Mouse (Mus musculus): ENCODE results near the gene Zfp609. TPM values are rescaled to one million over a fixed set of nuclear protein-coding genes. Genes with fewer than 3 reads are reported as not detected.

Zfp609 gene
- 14.9 and 19.7 TPM in 2 replicates for polyA plus RNA-seq (2012; rRNA removed)

DNA sequence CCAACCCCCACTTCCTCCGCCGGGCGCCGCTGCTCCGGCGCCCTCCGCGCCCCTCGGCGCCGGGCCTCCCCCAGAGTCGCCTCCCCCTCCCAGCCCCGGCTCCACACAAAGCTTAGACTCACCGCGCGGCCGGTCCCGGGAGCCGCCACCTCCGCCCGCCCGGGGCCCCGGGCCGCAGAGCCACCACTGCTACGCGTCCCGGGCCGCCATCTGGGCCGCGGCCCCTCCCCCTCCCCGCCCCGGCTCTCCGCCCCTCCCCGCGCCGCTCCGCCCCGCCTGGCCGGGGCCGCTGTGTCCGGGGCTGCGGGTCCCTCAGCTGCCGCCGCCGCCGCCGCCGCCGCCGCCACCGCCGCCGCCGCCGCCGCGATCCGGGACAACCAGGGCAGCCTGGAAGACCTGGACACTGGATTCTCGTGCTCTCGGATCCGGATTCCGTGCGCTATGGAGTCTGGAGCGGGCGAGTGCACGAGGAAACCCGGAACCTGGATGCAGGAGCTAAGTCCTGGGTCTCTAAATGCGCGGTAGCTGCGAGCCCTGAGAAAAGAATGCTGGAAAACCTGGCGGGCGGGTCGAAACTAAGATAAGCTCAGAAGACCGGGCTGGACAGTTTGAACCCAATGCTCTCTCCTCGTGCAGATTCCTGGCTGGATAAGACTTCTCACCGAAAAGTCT is at the start of gene Zfp609:
Zfp609 (minus strand) TSS at position 221 of the 672 bp plus-strand sequence.

DNA sequence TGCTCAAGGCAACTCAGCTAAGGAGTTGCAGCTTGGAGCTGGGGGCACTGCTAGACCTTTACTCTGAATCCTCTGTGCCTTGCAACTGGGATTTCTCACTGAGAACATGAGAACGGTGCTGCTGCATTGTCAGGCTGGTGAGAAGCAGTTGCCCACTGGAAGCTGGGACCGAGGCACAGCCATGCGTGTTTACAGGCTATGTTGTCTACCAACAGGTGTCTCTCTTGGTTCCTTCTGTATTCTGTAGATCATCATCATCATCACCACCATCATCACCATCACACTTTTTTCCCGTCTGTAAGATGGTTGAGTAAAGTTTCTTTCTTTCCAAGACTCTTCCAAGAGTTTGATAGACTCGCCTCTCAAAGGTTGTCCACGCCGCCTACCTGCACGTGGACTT is 159.7 kb downstream of the Zfp609 start, which contains the start of gene Oaz2:
Oaz2 (plus strand) TSS at position 301 of the 400 bp plus-strand sequence.

Other genes starting within 250 kb of the Zfp609 start
- gene Plekho2, start 247.5 kb downstream of the Zfp609 start, polyA plus RNA-seq (2012; rRNA removed) = 4.1 and 4.8 TPM in 2 replicates
- 2.2 and 2.4 TPM in 2 replicates for gene Pif1, start 240.4 kb downstream of the Zfp609 start, polyA plus RNA-seq (2012; rRNA removed)
- 3.1 and 3.3 TPM in 2 replicates for gene Rbpms2, start 197.9 kb downstream of the Zfp609 start, polyA plus RNA-seq (2012; rRNA removed)
- 228 and 229 TPM in 2 replicates for gene Oaz2, start 159.6 kb downstream of the Zfp609 start, polyA plus RNA-seq (2012; rRNA removed)
- gene Pclaf, start 62.7 kb upstream of the Zfp609 start, polyA plus RNA-seq (2012; rRNA removed) = 16.1 and 17.6 TPM in 2 replicates
- 22.6 and 25.4 TPM in 2 replicates for gene Trip4, start 81.2 kb upstream of the Zfp609 start, polyA plus RNA-seq (2012; rRNA removed)
- 22.3 and 23.5 TPM in 2 replicates for gene Csnk1g1, start 81.4 kb upstream of the Zfp609 start, polyA plus RNA-seq (2012; rRNA removed)
- gene Ppib, start 232.7 kb upstream of the Zfp609 start, polyA plus RNA-seq (2012; rRNA removed) = 360 and 417 TPM in 2 replicates
- 9.9 and 10.0 TPM in 2 replicates for gene Snx22, start 242.2 kb upstream of the Zfp609 start, polyA plus RNA-seq (2012; rRNA removed)